11 mouse cellular contexts compared by ENCODE assay signal in genomic region chr12:59798051-59798450, GRCm38 (mm10).
DNase-seq lines count a peak whose midpoint lies in the region; ATAC-seq and TF ChIP-seq lines count a peak whose summit lies in the region.
"Had no signal": no experiment of that assay in that cellular context is flagged by ENCODE, and none has a peak within 500 bp of the region (broad histone marks: within the 10 kb centered on the region; RNA-seq: fewer than 3 reads in every experiment).

No protein-coding gene starts in this region.

- in situ Hi-C loops in CH12.LX (cut with MboI; ENCODE audit: low pct_ligation_motif_present, low pct_unique_long_range_greater_than_20kb, low sequenced_read_pairs) = no loop called here

- TF ChIP-seq RAD21 in CH12.LX (IDR thresholded peaks at IDR 0.05; ENCODE audit: low read depth, low read length) = peak; percentile 60

- no peak overlapping the region for H3K27ac ChIP-seq in forebrain, embryonic 11.5 days (ENCODE audit: low read depth, low read length)
- H3K27ac ChIP-seq in forebrain, embryonic 10.5 days = no peak overlapping the region
- H3K27ac ChIP-seq in CH12.LX (ENCODE audit: insufficient read depth, low read depth) = no peak overlapping the region
- no peak overlapping the region for H3K27ac ChIP-seq in forebrain, postnatal 0 days (ENCODE audit: low read depth, low read length)
- H3K27ac ChIP-seq: liver, embryonic 14.5 days; stomach, embryonic 15.5 days had no signal

- no peaks in the 10 kb centered on the region for H3K27me3 ChIP-seq in forebrain, embryonic 11.5 days (ENCODE audit: control insufficient read depth, insufficient read depth, low read length)
- H3K27me3 ChIP-seq in forebrain, embryonic 10.5 days (ENCODE audit: poor library complexity, severe bottlenecking) = no peaks in the 10 kb centered on the region
- no peaks in the 10 kb centered on the region for H3K27me3 ChIP-seq in CH12.LX (replicated peaks)
- H3K27me3 ChIP-seq in forebrain, postnatal 0 days (ENCODE audit: insufficient read depth, low read length) = no peaks in the 10 kb centered on the region
- H3K27me3 ChIP-seq: stomach, embryonic 15.5 days had no signal

- H3K4me3 ChIP-seq in forebrain, embryonic 11.5 days (ENCODE audit: low read depth, low read length) = no peak overlapping the region
- no peak overlapping the region for H3K4me3 ChIP-seq in forebrain, embryonic 10.5 days
- no peak overlapping the region for H3K4me3 ChIP-seq in CH12.LX (replicated peaks in 1 of 3; ENCODE audit: low read depth in 2 of 3, low read length in 2 of 3, poor library complexity in 1 of 3)
- H3K4me3 ChIP-seq in forebrain, postnatal 0 days (ENCODE audit: low read depth, low read length) = no peak overlapping the region
- H3K4me3 ChIP-seq: erythroblast, embryonic 14.5 days; stomach, embryonic 15.5 days had no signal

- H3K9ac ChIP-seq in forebrain, embryonic 11.5 days (ENCODE audit: low read length) = no peak overlapping the region
- no peak overlapping the region for H3K9ac ChIP-seq in CH12.LX (ENCODE audit: insufficient read depth, low read depth)
- H3K9ac ChIP-seq in forebrain, postnatal 0 days = no peak overlapping the region
- H3K9ac ChIP-seq: liver, embryonic 14.5 days; stomach, embryonic 15.5 days had no signal

- TF ChIP-seq POLR2A in CH12.LX (IDR thresholded peaks at IDR 0.05; ENCODE audit: low read depth, low read length) = no peak

- 52% methylated on average over 3 of the region's 3 CpGs for WGBS in forebrain, embryonic 11.5 days
- WGBS in forebrain, embryonic 10.5 days = 64% methylated on average over 3 of the region's 3 CpGs
- WGBS in forebrain, postnatal 0 days = 47% methylated on average over 3 of the region's 3 CpGs

- H3K36me3 ChIP-seq in forebrain, embryonic 11.5 days (ENCODE audit: control insufficient read depth, insufficient read depth, low read length) = no peaks in the 10 kb centered on the region
- H3K36me3 ChIP-seq in forebrain, embryonic 10.5 days (replicated peaks) = no peaks in the 10 kb centered on the region
- no peaks in the 10 kb centered on the region for H3K36me3 ChIP-seq in CH12.LX (replicated peaks in 1 of 2; ENCODE audit: control insufficient read depth in 1 of 2, insufficient read depth in 1 of 2, low read length in 1 of 2)
- no peaks in the 10 kb centered on the region for H3K36me3 ChIP-seq in forebrain, postnatal 0 days (ENCODE audit: insufficient read depth)
- H3K36me3 ChIP-seq: stomach, embryonic 15.5 days had no signal

- TF ChIP-seq EP300 in CH12.LX (IDR thresholded peaks at IDR 0.05; ENCODE audit: low read length) = no peak

- peak in 1 of 2 experiments; percentile 45; a peak in 2 of 4 replicates for TF ChIP-seq CTCF in CH12.LX (conservative IDR thresholded peaks at IDR 0.05 in 1 of 2, IDR thresholded peaks at IDR 0.05 in 1 of 2; ENCODE audit: low read depth in 2 of 2, low read length in 2 of 2)
- TF ChIP-seq CTCF in forebrain, postnatal 0 days (IDR thresholded peaks at IDR 0.05; ENCODE audit: low read depth) = peak; percentile 77

- dilution Hi-C loops in CH12.LX (cut with MboI; ENCODE audit: extremely low pct_ligation_motif_present, extremely low pct_unique_long_range_greater_than_20kb, low sequenced_read_pairs) = no loop called here

- intact Hi-C loops in left cerebral cortex, postnatal 14 days (cut with DNase I) = loop anchor here (10.0 kb wide), 2 partner anchors 413 to 1727 kb away; partner anchors contain the start of gene Lrfn5

- H3K9me3 ChIP-seq in forebrain, embryonic 11.5 days (ENCODE audit: control insufficient read depth, low read length) = no peaks in the 10 kb centered on the region
- no peaks in the 10 kb centered on the region for H3K9me3 ChIP-seq in forebrain, embryonic 10.5 days
- no peaks in the 10 kb centered on the region for H3K9me3 ChIP-seq in CH12.LX (replicated peaks; ENCODE audit: low read length)
- H3K9me3 ChIP-seq in forebrain, postnatal 0 days (ENCODE audit: low read length) = no peaks in the 10 kb centered on the region
- H3K9me3 ChIP-seq: stomach, embryonic 15.5 days had no signal

- DNase-seq in forebrain, embryonic 11.5 days (ENCODE audit: low spot score) = no peak
- no peak for DNase-seq in forebrain, embryonic 10.5 days (ENCODE audit: extremely low spot score, low spot score)
- DNase-seq in CH12.LX (ENCODE audit: extremely low read depth) = peak; percentile 6
- DNase-seq in forebrain, postnatal 0 days = peak; percentile 85
- peak; percentile 81 to 84 for DNase-seq in left cerebral cortex, postnatal 14 days (ENCODE audit: low spot score in 2 of 2)
- DNase-seq in telencephalon, adult 2 months (ENCODE audit: low read depth, low spot score) = peak; percentile 79
- DNase-seq in cerebellum, adult 11 months = no peak
- DNase-seq in cerebellum, adult 9-11 months = no peak

- H3K4me1 ChIP-seq in forebrain, embryonic 11.5 days (replicated peaks; ENCODE audit: control insufficient read depth, insufficient read depth, low read length) = no peaks in the 10 kb centered on the region
- H3K4me1 ChIP-seq in forebrain, embryonic 10.5 days = no peaks in the 10 kb centered on the region
- H3K4me1 ChIP-seq in CH12.LX (ENCODE audit: control insufficient read depth in 1 of 2, insufficient read depth in 2 of 2) = no peaks in the 10 kb centered on the region
- no peaks in the 10 kb centered on the region for H3K4me1 ChIP-seq in forebrain, postnatal 0 days (ENCODE audit: insufficient read depth)
- H3K4me1 ChIP-seq: stomach, embryonic 15.5 days had no signal

- H3K79me2 ChIP-seq in CH12.LX (replicated peaks; ENCODE audit: control insufficient read depth, extremely low read depth, insufficient read depth, poor library complexity, severe bottlenecking) = no peaks in the 10 kb centered on the region

- ATAC-seq in forebrain, embryonic 11.5 days (replicated peaks; ENCODE audit: low FRiP score) = 0 out of 2 replicates have a peak, but pooled peaks have one; percentile 39
- peak; percentile 77 for ATAC-seq in forebrain, postnatal 0 days

- H3K4me2 ChIP-seq in forebrain, embryonic 11.5 days (ENCODE audit: low read depth, low read length, severe bottlenecking) = no peak overlapping the region
- no peak overlapping the region for H3K4me2 ChIP-seq in CH12.LX (ENCODE audit: insufficient read depth, low read depth, poor library complexity, severe bottlenecking)
- no peak overlapping the region for H3K4me2 ChIP-seq in forebrain, postnatal 0 days (ENCODE audit: low read depth)
- H3K4me2 ChIP-seq: stomach, embryonic 15.5 days had no signal

TF ChIP-seq in CH12.LX, 34 proteins besides CTCF, POLR2A, EP300 and RAD21:
- TF ChIP-seq ZC3H11A (IDR thresholded peaks at IDR 0.05; ENCODE audit: low read depth, low read length) (no peak), JUN (IDR thresholded peaks at IDR 0.05; ENCODE audit: insufficient read depth, low read depth, low read length) (no peak), PAX5 (IDR thresholded peaks at IDR 0.05; ENCODE audit: low read length) (no peak), ZNF384 (IDR thresholded peaks at IDR 0.05; ENCODE audit: low read depth, low read length) (no peak), TBP (conservative IDR thresholded peaks at IDR 0.05; ENCODE audit: low read depth, low read length) (no peak), SMC3 (IDR thresholded peaks at IDR 0.05; ENCODE audit: low read depth, low read length) (peak; percentile 41), TCF12 (IDR thresholded peaks at IDR 0.05; ENCODE audit: low read depth, low read length) (no peak), HCFC1 (IDR thresholded peaks at IDR 0.05; ENCODE audit: low read depth, low read length) (no peak), CHD1 (IDR thresholded peaks at IDR 0.05; ENCODE audit: low read depth, low read length) (no peak)

Comparison
In these comparisons a context has a peak if more than half of its experiments do, and no peak if none do; other contexts are left out.
1. DNase-seq: peak in CH12.LX (single experiment), forebrain, postnatal 0 days (single experiment), left cerebral cortex, postnatal 14 days (2 of 2) and telencephalon, adult 2 months (single experiment); none in forebrain, embryonic 11.5 days (single experiment), forebrain, embryonic 10.5 days (single experiment), cerebellum, adult 11 months (single experiment) and cerebellum, adult 9-11 months (single experiment).